20 mouse cellular contexts compared by ENCODE assay signal in genomic region chr5:130109348-130109747, GRCm38 (mm10). TPM values are rescaled to one million over a fixed set of nuclear protein-coding genes. Genes with fewer than 3 reads are reported as not detected.
DNase-seq lines count a peak whose midpoint lies in the region; ATAC-seq and TF ChIP-seq lines count a peak whose summit lies in the region.
"Had no signal": no experiment of that assay in that cellular context is flagged by ENCODE, and none has a peak within 500 bp of the region (broad histone marks: within the 10 kb centered on the region; RNA-seq: fewer than 3 reads in every experiment).

No protein-coding gene starts in this region.

- no peaks in the 10 kb centered on the region for H3K27me3 ChIP-seq in embryonic facial prominence, embryonic 13.5 days
- H3K27me3 ChIP-seq in embryonic facial prominence, embryonic 10.5 days (replicated peaks; ENCODE audit: low read depth, poor library complexity, severe bottlenecking): no peaks in the 10 kb centered on the region
- H3K27me3 ChIP-seq in liver, adult 2 months (ENCODE audit: control insufficient read depth, insufficient read depth, low read length): no peaks in the 10 kb centered on the region
- H3K27me3 ChIP-seq: forebrain, embryonic 12.5 days; hindbrain, embryonic 12.5 days had no signal

- DNase-seq in embryonic facial prominence, embryonic 10.5 days (ENCODE audit: low spot score): no peak
- DNase-seq in liver, adult 2 months (ENCODE audit: extremely low read depth, low read depth, low spot score): peak; percentile 19
- no peak for DNase-seq in liver
- DNase-seq in NIH3T3 (ENCODE audit: low read depth): peak; percentile 75
- peak; percentile 10 for DNase-seq in gonadal fat pad, adult 2 months (ENCODE audit: low read depth)
- no peak for DNase-seq in natural killer cell, adult 2 months (ENCODE audit: low spot score in 2 of 2)
- DNase-seq: cerebellum, adult 11-12 months; cerebellum, adult 9-10 months; cerebellum, postnatal 25 days; gastrocnemius, postnatal 14 days; heart, postnatal 10 days; heart, postnatal 4 days; kidney, adult 11 months had no signal

- H3K4me2 ChIP-seq in embryonic facial prominence, embryonic 13.5 days: no peak overlapping the region
- H3K4me2 ChIP-seq: forebrain, embryonic 12.5 days; hindbrain, embryonic 12.5 days had no signal

- WGBS in embryonic facial prominence, embryonic 13.5 days: 80% methylated on average over 3 of the region's 3 CpGs
- WGBS in embryonic facial prominence, embryonic 10.5 days: 90% methylated on average over 3 of the region's 3 CpGs
- 82% methylated on average over 3 of the region's 3 CpGs for WGBS in liver, adult 2 months

- no peak for TF ChIP-seq POLR2A in liver, adult 2 months (IDR thresholded peaks at IDR 0.05; ENCODE audit: extremely low read depth, insufficient read depth, low read length)

- no peak overlapping the region for H3K4me3 ChIP-seq in embryonic facial prominence, embryonic 13.5 days
- no peak overlapping the region for H3K4me3 ChIP-seq in embryonic facial prominence, embryonic 10.5 days
- H3K4me3 ChIP-seq in liver, adult 2 months (ENCODE audit: insufficient read depth, low read depth, low read length): no peak overlapping the region
- H3K4me3 ChIP-seq: erythroblast, embryonic 14.5 days; forebrain, embryonic 12.5 days; hindbrain, embryonic 12.5 days had no signal

- no peak for ATAC-seq in embryonic facial prominence, embryonic 13.5 days (ENCODE audit: insufficient number of reproducible peaks, insufficient read depth, low FRiP score, low TSS enrichment, low read depth)
- ATAC-seq: forebrain, embryonic 16.5 days; hindbrain, embryonic 16.5 days; inflammation-experienced regulatory T-cells, adult 6 months had no signal

- no peak overlapping the region for H3K9ac ChIP-seq in embryonic facial prominence, embryonic 13.5 days
- no peak overlapping the region for H3K9ac ChIP-seq in liver, adult 2 months (ENCODE audit: low read depth, low read length)
- H3K9ac ChIP-seq: forebrain, embryonic 12.5 days; hindbrain, embryonic 12.5 days had no signal

- no peak for TF ChIP-seq CTCF in liver, adult 2 months (IDR thresholded peaks at IDR 0.05; ENCODE audit: low read depth, low read length)

- no peaks in the 10 kb centered on the region for H3K9me3 ChIP-seq in embryonic facial prominence, embryonic 13.5 days
- H3K9me3 ChIP-seq in embryonic facial prominence, embryonic 10.5 days: no peaks in the 10 kb centered on the region
- H3K9me3 ChIP-seq: forebrain, embryonic 12.5 days; hindbrain, embryonic 12.5 days had no signal

- H3K79me2 ChIP-seq in liver, adult 2 months (ENCODE audit: control insufficient read depth, insufficient read depth, low read length): no peaks in the 10 kb centered on the region; the same call in 1 of the 2 replicates

- 0 out of 2 replicates have a peak overlapping the region, but pooled peaks have one; percentile 73 for H3K27ac ChIP-seq in embryonic facial prominence, embryonic 13.5 days
- H3K27ac ChIP-seq in embryonic facial prominence, embryonic 10.5 days (replicated peaks): no peak overlapping the region
- no peak overlapping the region for H3K27ac ChIP-seq in liver, adult 2 months (replicated peaks; ENCODE audit: insufficient read depth, low read depth, low read length)
- H3K27ac ChIP-seq: forebrain, embryonic 12.5 days; hindbrain, embryonic 12.5 days had no signal

- H3K36me3 ChIP-seq in embryonic facial prominence, embryonic 13.5 days: peaks cover 27% of the 10 kb centered on the region
- H3K36me3 ChIP-seq in embryonic facial prominence, embryonic 10.5 days (replicated peaks): peaks cover 44% of the 10 kb centered on the region
- peaks cover 15% of the 10 kb centered on the region for H3K36me3 ChIP-seq in liver, adult 2 months (ENCODE audit: control insufficient read depth, insufficient read depth, low read length)

- H3K4me1 ChIP-seq in embryonic facial prominence, embryonic 13.5 days: peaks cover 19% of the 10 kb centered on the region
- H3K4me1 ChIP-seq in embryonic facial prominence, embryonic 10.5 days: no peaks in the 10 kb centered on the region
- H3K4me1 ChIP-seq in liver, adult 2 months (ENCODE audit: control insufficient read depth, insufficient read depth, low read length): no peaks in the 10 kb centered on the region
- H3K4me1 ChIP-seq: forebrain, embryonic 12.5 days; hindbrain, embryonic 12.5 days had no signal

RNA-seq across cellular contexts. Expression of gene Kctd7, which starts 35.3 kb away (rescaled TPM):
- 6.1 and 7.2 TPM in 2 replicates for polyA plus RNA-seq in embryonic facial prominence, embryonic 13.5 days (2015; fragmentation: Nextera tagmentation; extraction: Ambion mirVana)
- polyA plus RNA-seq in embryonic facial prominence, embryonic 10.5 days (2016; fragmentation: Nextera tagmentation; extraction: Ambion mirVana): 4.7 and 5.1 TPM in 2 replicates
- 2.0 and 2.8 TPM in 2 replicates for total RNA-seq in liver, adult 2 months (2014; rRNA removed)
- polyA plus RNA-seq in liver, adult 2 months (2012; rRNA removed): 3.6 and 4.0 TPM in 2 replicates
- 8.4 and 9.7 TPM in 2 replicates for polyA plus RNA-seq in gonadal fat pad, adult 2 months (2012; rRNA removed)

RNA-seq across cellular contexts. Expression of gene Tpst1, which starts 36.2 kb away (rescaled TPM):
- polyA plus RNA-seq in embryonic facial prominence, embryonic 13.5 days (2015; fragmentation: Nextera tagmentation; extraction: Ambion mirVana): 87.3 and 98.5 TPM in 2 replicates
- polyA plus RNA-seq in embryonic facial prominence, embryonic 10.5 days (2016; fragmentation: Nextera tagmentation; extraction: Ambion mirVana): 52.3 and 55.6 TPM in 2 replicates
- total RNA-seq in liver, adult 2 months (2014; rRNA removed): 15.6 and 20.1 TPM in 2 replicates
- 9.3 and 10.8 TPM in 2 replicates for polyA plus RNA-seq in liver, adult 2 months (2012; rRNA removed)
- 19.1 and 22.2 TPM in 2 replicates for polyA plus RNA-seq in gonadal fat pad, adult 2 months (2012; rRNA removed)

Comparison
In these comparisons a context has a peak if more than half of its experiments do, and no peak if none do; other contexts are left out.
1. DNase-seq: peak in liver, adult 2 months (single experiment), NIH3T3 (single experiment) and gonadal fat pad, adult 2 months (single experiment); none in embryonic facial prominence, embryonic 10.5 days (single experiment), liver (single experiment) and natural killer cell, adult 2 months (0 of 2).